Mouse (Mus musculus) hematopoietic stem cell, adult 5-6 weeks (primary cell): ENCODE results near the gene Cmas. TPM values are rescaled to one million over a fixed set of nuclear protein-coding genes. Genes with fewer than 3 reads are reported as not detected.
A peak's percentile ranks its signal among the peaks of the same experiment; 100 is the strongest.

Experiments
- ATAC-seq, 2 experiments: fragments of 125-278 bp in 1 of 2; replicated peaks in 1 of 2; 2 replicates each; pipeline ENCODE4 v1.8.0; 2016 to 2017; ENCODE audit warnings: inconsistent platforms in 2 of 2, mild to moderate bottlenecking in 2 of 2, moderate number of reproducible peaks in 2 of 2, low read depth in 1 of 2, moderate TSS enrichment in 1 of 2; ENCODE audit not compliant: low FRiP score in 2 of 2, poor library complexity in 2 of 2, severe bottlenecking in 2 of 2, insufficient read depth in 1 of 2, low TSS enrichment in 1 of 2
- total RNA-seq: library from RNA; stranded (forward); fragments of 172-1452, 232-1000 nt; gene quantifications from 2 replicates; pipeline ENCODE4 v1.2.3, GENCODE M21; 2017

The Cmas gene
- total RNA-seq, 1 experiment from 2014 or later = 78.5 TPM

DNA sequence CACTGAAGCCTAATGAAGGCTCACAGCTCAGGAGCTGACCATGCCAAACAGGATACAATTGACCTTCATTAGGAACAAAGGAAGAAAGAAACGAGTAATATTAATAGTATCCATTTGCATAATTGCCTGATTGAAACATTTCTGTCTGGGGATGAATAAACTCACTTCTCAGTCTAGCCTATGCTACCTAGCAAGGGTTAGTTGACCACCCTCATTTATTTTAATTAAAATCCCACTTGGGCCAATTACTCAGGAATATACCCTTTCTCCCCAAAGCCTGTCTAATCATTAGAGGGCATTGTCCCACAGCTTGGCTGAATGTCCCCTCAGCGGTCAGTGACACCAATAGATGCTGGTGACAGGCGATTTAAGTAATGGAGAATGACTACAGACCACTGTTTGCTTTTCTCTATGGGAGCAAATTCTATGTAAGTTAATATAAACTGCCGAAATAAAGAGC, 24.1 kb downstream of the Cmas start:
- ATAC-seq = no peak

DNA sequence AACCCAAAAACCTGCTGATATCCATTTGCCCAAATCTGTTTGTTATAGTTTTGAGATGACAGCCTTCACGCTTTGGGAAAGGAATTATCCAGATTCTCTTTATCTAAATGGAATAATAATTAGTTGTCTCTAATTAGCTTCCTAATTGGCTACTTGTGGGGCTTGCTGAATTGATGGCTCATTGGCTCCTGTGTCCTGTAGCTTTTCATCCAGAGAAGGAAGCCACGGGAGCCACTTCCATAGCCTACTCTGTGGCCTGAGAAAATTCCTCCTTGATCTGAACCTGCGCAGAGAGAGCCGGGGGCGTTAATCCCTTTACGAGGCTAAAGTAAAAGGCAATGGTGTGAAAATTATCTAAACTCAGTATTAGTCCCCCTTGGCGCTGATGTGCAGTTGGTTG, 24.8 kb downstream of the Cmas start:
- ATAC-seq = no peak

DNA sequence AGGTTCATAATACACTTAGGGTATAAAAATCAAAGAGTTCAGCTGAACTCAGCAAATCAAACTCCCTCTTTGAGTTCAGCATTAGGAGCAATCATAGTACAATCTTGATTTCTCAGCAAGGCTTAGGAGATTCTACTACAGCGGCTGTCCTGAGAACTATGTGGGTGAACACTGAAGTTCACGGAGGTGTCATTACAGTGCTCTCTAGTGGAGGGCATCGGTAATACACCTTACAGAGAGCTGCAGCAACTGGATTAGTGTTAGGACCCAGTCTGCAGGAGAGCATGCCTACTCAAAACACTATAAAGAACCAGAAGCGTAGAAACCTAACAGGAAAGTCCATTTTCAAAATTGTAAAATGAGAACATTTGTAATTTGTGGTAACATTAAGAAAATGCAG, 28.9 kb downstream of the Cmas start:
- peak; percentile 71 to 88 for ATAC-seq

DNA sequence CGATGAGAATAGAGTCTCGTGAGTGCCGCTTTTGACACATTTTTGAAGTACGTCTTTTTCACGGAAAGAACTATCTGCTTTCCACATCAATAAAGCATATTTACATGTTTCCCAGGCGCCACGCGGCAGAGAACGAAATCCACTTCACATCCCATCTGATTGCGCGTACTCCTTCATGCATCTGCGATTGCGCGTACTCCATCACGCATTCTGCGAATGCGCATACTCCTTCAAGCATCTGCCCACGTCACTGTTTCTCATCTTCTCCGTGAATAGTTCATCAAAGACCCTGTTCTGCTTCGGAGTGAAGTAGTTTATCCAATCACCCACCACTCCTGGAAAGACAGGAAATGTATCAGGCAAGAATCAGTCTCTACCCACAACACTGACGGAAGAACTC, 29.6 kb downstream of the Cmas start:
- no peak for ATAC-seq

DNA sequence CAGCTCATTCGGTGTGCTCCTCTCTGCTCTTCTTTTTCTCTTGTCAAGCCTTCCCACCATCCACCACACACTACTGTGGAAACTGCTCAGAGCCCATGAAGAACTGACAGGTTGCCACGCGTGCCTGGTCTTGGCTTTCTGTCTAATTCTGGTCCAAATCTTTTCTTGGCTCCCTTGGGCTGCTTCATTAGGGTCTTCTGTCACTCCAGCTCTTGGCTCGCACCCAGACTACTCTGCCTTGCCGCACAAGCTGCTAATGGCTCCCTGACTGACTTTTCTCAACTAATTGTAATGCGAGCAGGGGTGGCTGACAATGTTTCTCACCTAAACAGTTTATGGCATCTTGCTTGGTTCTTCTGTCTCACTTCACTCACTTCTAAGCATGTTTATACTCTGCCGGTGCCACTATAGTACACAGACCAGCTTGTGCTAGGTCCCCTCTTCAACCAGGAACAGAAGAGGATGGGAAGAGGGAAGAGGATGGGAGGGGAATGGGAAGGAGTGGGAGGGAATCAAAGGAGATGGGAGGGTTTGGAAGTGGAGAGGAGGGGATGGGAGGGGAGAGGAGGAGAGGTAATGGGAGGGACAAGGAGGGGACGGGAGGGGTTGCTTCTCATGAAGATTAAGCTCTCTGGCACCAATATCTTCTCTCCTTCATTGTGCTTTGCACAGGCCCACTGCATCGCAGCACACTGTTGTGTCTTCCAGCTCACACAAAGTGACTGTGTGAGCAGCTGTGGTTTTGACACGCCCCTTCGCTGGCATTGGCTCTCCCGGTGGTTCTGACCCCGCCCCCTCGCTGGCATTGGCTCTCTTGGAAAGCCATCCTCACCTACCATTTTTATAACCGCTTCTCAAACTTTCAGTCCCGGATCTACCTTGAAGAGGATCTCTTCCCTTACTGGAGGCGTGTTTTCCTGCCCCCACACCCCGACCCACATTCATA, 31.8 kb downstream of the Cmas start:
- ATAC-seq = no peak

DNA sequence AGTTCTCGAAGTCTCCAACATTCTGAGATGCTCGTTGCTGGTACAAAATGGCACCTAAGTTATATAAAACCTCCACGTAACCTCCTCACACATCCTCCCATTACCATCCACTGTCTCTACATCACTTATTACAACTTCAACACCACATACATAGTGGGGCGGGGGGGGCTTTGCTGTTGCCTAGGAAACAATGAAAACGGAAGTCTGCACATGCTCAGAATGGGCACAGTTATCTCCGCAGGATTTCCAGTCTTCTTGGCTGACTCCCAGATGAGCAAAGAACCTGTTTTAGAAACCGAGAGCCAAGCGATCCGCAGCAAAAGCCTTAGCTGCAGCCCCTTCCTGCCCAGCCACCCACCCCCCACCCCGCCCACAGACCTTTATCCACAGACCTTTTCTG, 33.2 kb downstream of the Cmas start:
- no peak for ATAC-seq

DNA sequence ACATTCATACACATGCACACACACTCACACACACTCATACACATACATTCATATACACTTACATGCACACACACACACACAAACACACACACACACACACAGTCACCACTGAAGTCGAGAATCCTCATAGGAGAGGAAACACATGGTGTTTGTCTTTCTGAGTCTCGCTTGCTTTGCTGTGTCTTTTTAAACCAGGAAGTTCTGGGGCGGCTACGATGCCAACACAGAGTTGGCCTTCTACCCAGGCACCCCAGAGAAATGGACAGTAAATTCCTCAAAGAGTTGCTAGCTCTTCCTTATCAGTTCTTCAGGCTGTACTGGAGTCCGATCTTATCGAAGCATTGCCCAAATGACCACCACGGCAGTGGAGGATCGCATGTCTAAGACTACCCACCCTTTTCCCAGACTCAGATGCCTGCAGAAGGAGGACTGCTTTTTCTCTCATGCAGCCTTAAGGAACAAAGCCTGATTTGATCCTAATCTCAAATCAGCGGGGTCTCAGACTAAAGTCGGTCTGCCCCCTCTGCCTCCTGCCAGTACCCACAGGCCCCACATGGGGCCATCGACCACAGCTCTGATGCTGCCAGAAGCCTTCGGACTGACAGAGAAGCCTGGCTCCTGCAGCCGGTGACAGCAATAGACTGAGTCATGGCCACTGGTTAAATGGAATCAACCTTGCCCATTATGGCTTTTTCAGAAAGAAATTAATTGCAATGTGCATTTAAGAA, 35.9 kb downstream of the Cmas start:
- peak; percentile 67 to 80 for ATAC-seq

DNA sequence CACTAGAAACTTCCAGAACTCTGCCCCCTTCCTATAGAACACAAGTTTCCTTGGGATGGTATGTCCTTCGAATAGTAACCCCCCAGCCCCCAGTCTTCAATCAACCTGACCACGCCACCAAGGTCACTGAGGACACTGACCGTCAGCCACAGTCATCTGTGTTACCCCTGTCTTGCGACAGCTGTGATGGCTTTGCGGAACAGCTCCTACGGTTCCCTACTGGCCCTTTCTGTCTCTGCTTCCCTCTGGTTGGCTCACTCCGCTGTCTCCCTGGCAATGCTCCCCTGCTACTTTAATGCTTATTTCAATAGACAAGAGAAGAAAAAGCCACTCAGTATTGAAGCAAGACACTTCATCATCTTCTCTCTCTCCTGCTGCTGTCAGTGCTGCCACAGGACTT, 37.0 kb downstream of the Cmas start:
- no peak; a peak in 1 of 4 replicates for ATAC-seq

DNA sequence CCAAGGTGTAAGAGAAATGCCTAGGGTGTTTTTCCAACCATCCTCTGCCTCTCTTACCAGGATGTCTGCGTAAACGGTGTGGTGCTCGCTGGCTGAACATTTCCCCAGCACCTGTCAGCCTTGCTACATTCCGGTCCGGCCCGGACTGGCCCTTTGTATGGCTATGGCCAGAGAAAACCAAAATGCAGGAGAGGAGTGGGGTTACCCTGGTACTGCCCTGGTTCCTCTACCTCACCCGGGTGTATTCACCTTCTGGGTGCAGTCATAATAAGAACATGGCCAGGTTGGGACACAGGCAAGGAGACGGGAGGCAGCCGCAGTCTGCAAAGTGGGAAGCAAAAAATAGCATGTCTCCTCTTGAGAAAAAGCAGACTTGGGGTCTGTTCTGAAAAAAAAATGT, 38.6 kb downstream of the Cmas start:
- ATAC-seq = no peak

DNA sequence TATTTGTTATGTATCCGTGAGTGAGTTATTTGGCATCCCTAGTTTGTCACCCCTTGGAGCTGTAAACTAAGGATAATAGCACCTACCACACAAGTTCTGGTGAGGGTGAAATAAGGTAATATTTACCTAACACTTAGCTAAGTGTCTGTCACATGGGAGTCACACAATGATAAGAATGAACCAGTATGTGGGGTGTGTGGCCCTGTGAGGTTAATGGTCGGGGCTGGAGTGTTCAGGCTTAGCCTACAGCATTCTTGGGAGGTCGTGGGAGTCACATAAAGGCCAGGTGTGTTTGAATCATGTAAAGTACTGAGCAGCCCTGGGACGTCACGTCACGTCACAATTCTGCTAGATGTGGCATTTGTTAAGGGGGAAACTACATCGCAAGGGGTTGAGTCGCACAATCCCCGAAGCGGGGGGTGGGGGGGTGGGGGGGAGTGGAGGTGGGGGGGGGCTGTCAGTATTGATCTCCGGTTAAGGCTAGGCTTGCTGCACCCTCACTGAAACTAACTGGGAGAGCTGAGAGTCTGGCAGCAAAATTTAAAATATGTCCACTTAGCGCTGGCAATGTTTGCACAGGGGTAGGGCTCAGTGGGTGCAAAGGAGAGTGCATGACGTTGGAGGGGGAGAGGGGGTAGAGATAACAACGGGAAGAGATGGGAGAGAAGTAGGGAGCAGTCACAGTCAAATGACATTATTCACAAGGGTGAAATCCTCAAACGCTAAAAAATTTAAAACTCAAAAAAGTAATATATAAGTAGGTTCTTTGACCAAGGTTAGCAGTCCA, 39.4 kb downstream of the Cmas start:
- no peak for ATAC-seq

DNA sequence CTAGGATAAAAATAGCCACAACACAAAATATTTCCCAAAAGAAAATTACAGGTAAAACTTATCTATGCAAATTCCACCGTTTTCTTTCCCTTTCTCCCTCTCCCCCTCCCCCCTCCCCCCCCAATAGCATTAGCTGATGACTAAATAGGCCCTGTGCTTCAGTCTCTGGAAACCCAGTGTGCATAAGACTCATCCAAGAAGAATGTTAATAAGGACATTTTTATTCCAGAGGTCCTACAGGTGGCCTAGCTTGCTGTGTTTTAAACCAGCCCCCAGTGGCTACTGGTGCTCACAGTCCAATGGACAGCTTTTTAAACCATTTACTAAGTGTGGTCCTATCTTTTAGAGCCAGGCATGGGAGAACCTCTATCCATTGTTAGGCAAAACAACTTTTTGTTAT, 41.5 kb downstream of the Cmas start:
- ATAC-seq = no peak

DNA sequence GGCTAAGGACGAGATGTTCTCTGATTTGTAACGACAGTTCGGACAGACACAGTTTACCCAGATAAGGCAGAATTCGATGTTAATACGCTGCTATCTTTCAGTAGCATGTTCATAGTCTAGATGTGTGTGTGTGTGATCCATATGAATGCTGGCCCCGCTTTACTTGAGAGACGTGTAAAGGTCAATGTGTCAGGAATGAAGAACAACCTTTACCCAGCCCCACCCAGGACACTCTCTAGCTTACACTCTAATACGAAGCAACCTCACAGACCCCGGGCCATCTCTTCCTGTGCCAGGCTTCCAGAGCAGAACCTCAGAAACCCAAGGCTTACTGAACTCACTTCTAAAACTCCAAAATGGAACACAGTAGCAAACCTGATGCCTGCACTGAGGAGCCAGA, 42.4 kb downstream of the Cmas start:
- ATAC-seq = no peak

DNA sequence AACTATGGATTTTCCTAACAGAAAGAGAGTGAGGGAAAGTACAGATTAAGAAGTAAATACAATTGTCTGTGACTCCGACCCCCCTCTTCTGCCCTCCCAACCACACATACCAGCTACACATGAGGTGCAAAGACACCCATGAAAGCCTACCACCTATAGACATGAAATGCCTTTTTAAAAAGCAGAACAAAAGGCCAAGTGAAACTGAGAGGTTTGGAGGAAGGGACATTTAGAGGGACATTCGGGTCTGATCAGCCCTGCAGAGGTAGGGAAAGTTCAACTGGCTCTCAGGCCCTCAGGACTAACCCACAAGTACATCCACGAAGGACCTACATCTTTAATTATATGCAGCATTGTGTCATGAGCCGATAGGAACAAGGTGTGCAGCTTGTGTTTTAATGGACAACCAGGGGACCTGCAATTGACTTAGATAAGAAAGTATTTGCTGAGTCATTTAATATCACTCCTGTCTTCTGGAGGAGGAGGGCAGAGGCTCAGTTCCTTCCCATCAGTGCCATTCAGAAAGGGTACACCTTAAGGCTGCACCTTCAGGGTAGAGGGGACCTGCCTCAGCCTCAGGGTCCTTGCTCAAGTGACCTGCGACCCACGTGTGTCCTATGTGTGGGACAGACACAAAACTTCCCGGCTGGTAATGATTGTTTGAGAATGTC, 43.4 kb downstream of the Cmas start:
- ATAC-seq = 0 out of 4 replicates have a peak, but pooled peaks of 1 of the 2 experiments have one; percentile 17

DNA sequence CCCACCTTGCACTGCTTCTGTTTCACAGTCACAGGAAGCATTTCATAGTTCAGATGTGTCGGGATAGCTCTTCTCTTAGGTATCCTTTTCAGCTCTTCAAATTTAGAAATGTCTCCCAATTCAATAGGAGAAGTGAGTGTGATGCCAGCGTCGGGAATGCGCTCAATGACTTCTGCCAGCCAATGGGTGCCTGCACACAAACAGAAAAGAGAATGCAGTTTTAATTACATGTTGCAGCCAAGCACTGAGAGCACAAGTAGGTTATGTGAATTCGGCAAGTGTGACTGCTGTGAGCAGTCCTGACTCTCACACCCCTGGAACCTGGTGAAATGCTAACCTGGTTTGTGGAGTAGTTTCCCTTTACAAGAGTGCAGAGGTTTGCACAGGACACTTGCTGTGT, 45.2 kb downstream of the Cmas start:
- ATAC-seq = no peak

DNA sequence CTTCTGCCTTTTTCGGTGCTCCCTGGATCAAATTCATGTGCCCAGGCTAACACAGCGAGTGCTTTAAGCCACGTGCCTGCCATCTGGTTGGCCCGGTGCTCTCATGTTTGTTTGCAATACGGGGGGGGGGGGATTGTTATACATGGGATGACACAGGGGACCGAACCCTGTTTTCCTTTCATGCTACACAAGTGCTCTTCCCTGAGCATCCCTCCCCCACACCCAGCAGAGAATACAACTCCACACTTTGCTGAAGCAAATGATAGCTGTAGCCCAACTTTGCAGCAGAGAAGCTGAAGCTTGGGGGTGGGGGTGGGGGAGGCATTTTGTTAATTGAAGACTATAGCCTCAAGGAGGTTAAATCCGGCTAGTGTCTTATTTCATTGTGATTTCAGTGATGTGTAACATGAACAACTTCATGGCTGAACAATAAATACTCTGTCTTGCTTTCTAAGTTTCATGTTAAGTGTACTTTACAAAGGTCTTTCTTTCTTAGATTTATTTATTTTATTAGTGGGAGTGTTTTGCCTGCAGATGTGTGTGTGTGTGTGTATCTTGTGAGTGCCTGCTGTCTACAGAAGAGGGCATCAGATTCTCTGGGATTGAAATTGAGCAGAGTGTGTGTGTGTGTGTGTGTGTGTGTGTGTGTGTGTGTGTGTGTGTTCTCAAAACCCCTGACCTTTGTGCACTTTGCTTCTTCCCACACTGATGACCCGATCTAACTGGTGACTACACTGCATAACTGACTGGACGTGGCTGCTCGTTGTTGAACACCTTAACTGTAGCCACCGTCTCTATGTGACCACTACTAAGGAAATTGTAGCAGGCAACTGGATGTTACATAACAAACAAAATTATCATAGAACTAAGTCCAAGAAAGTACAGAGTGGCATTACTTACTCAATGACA, 46.4 kb downstream of the Cmas start:
- no peak for ATAC-seq

DNA sequence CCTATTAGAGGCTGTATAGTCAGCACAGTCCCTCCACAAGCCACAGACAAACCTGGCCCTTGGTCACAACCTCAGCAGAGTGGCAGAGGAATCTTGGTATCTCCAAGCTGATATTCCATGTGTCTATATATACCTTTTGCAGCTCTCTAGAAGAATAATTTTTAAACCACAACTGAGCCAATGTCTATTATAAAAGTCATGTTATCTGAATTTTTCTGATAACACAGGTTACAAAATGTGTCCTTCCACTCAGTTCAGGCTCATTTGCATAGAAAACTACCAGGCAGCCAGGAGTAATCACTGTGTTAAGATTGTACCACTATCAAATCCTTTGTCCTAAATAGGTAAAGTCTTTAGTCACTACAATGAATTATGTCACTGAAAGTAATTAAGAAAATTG, 47.9 kb downstream of the Cmas start, which contains the start of gene Sult6b2:
Gene Sult6b2 (minus strand): TSS at position 101 of the 400 bp plus-strand sequence.
- ATAC-seq = no peak
